ENCODE assay signal across 27 mouse cellular contexts in the genomic region with DNA sequence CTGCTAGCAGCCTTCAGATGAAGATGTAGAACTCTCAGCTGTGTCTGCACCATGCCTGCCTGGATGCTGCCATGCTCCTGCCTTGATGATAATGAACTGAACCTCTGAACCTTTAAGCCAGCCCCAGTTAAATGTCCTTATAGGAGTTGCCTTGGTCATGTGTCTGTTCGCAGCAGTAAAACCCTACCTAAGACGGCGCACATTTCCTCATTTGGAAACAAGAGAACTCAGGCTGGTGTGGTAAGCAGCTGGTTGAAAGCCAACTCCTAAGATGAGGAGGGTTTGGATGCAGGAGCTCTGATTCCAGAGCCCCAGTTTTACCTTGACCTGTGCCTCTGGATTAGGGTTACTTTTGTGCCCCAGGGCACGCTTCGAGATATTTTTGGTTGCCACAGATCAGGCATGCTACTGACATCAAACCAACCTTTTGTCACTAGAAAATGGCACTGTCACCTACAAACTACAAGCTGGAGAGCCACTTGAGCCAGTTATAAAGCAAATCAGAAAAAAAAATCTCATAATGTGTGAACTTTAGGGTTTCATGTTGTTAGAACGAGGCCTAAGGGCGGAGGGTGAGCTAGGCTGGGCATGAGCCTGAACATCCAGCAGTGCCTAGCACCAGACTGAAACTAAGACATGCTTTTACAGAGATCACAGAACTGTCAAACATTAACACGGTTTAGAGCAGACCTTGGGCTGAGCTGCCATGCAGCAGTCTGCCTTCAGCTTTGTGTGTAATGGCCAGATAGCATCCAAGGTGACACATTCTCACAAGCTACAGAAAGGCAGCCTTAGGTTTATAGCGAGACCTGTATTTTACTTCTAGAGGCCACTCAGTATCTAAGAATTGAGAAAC. TPM values are rescaled to one million over a fixed set of nuclear protein-coding genes. Genes with fewer than 3 reads are reported as not detected.
DNase-seq lines count a peak whose midpoint lies in the region; ATAC-seq and TF ChIP-seq lines count a peak whose summit lies in the region.
"Had no signal": no experiment of that assay in that cellular context is flagged by ENCODE, and none has a peak within 500 bp of the region (broad histone marks: within the 10 kb centered on the region; RNA-seq: fewer than 3 reads in every experiment).

No protein-coding gene starts in this region.

- peaks cover 12% of the 10 kb centered on the region for H3K4me1 ChIP-seq in kidney, adult 2 months (ENCODE audit: control insufficient read depth, insufficient read depth, low read length)
- no peaks in the 10 kb centered on the region for H3K4me1 ChIP-seq in kidney, embryonic 14.5 days (ENCODE audit: control insufficient read depth, insufficient read depth, low read length)
- no peaks in the 10 kb centered on the region for H3K4me1 ChIP-seq in intestine, embryonic 14.5 days (replicated peaks; ENCODE audit: control insufficient read depth, insufficient read depth, low read length)
- H3K4me1 ChIP-seq in forebrain, embryonic 13.5 days: no peaks in the 10 kb centered on the region
- H3K4me1 ChIP-seq in hindbrain, postnatal 0 days (ENCODE audit: insufficient read depth, low read length): no peaks in the 10 kb centered on the region
- H3K4me1 ChIP-seq: embryonic facial prominence, embryonic 15.5 days; forebrain, embryonic 15.5 days; hindbrain, embryonic 12.5 days; limb, embryonic 15.5 days; midbrain, embryonic 12.5 days; neural tube, embryonic 15.5 days had no signal

- no peak overlapping the region for H3K9ac ChIP-seq in kidney, embryonic 14.5 days (ENCODE audit: low read depth, low read length)
- no peak overlapping the region for H3K9ac ChIP-seq in intestine, embryonic 14.5 days (ENCODE audit: low read length)
- no peak overlapping the region for H3K9ac ChIP-seq in forebrain, embryonic 13.5 days
- no peak overlapping the region for H3K9ac ChIP-seq in hindbrain, postnatal 0 days (replicated peaks; ENCODE audit: low read length)
- H3K9ac ChIP-seq: embryonic facial prominence, embryonic 15.5 days; forebrain, embryonic 15.5 days; hindbrain, embryonic 12.5 days; limb, embryonic 15.5 days; lung, embryonic 14.5 days; midbrain, embryonic 12.5 days; neural tube, embryonic 15.5 days had no signal

- H3K27ac ChIP-seq in kidney, adult 2 months (ENCODE audit: insufficient read depth, low read depth, low read length): no peak overlapping the region
- no peak overlapping the region for H3K27ac ChIP-seq in kidney, embryonic 14.5 days (ENCODE audit: low read depth, low read length)
- H3K27ac ChIP-seq in intestine, embryonic 14.5 days (ENCODE audit: low read depth): no peak overlapping the region
- H3K27ac ChIP-seq in forebrain, embryonic 13.5 days: no peak overlapping the region
- H3K27ac ChIP-seq in hindbrain, postnatal 0 days: no peak overlapping the region
- H3K27ac ChIP-seq: embryonic facial prominence, embryonic 15.5 days; forebrain, embryonic 15.5 days; hindbrain, embryonic 12.5 days; limb, embryonic 15.5 days; midbrain, embryonic 12.5 days; neural tube, embryonic 15.5 days had no signal

- no peaks in the 10 kb centered on the region; the same call in 1 of the 2 replicates for H3K36me3 ChIP-seq in kidney, adult 2 months (ENCODE audit: control insufficient read depth, insufficient read depth, low read length)
- H3K36me3 ChIP-seq in kidney, embryonic 14.5 days (ENCODE audit: control insufficient read depth, insufficient read depth, low read length): no peaks in the 10 kb centered on the region
- no peaks in the 10 kb centered on the region for H3K36me3 ChIP-seq in intestine, embryonic 14.5 days (ENCODE audit: control insufficient read depth, insufficient read depth, low read length)
- no peaks in the 10 kb centered on the region for H3K36me3 ChIP-seq in forebrain, embryonic 13.5 days (ENCODE audit: poor library complexity, severe bottlenecking)
- H3K36me3 ChIP-seq in hindbrain, postnatal 0 days (ENCODE audit: insufficient read depth, low read length): no peaks in the 10 kb centered on the region
- H3K36me3 ChIP-seq: embryonic facial prominence, embryonic 15.5 days; forebrain, embryonic 15.5 days; hindbrain, embryonic 12.5 days; limb, embryonic 15.5 days; midbrain, embryonic 12.5 days; neural tube, embryonic 15.5 days had no signal

- H3K27me3 ChIP-seq in kidney, adult 2 months (replicated peaks; ENCODE audit: control insufficient read depth, insufficient read depth, low read length): no peaks in the 10 kb centered on the region
- H3K27me3 ChIP-seq in kidney, embryonic 14.5 days (ENCODE audit: control insufficient read depth, insufficient read depth, low read length): no peaks in the 10 kb centered on the region
- H3K27me3 ChIP-seq in intestine, embryonic 14.5 days (replicated peaks; ENCODE audit: control insufficient read depth, insufficient read depth, low read length): no peaks in the 10 kb centered on the region
- no peaks in the 10 kb centered on the region for H3K27me3 ChIP-seq in forebrain, embryonic 13.5 days
- no peaks in the 10 kb centered on the region for H3K27me3 ChIP-seq in hindbrain, postnatal 0 days (ENCODE audit: insufficient read depth, low read length)
- H3K27me3 ChIP-seq: embryonic facial prominence, embryonic 15.5 days; forebrain, embryonic 15.5 days; hindbrain, embryonic 12.5 days; limb, embryonic 15.5 days; midbrain, embryonic 12.5 days; neural tube, embryonic 15.5 days had no signal

- 54% methylated on average over 9 of the region's 9 CpGs for WGBS in kidney, adult 2 months
- 79% methylated on average over 9 of the region's 9 CpGs for WGBS in kidney, embryonic 14.5 days
- 78% methylated on average over 9 of the region's 9 CpGs for WGBS in intestine, embryonic 14.5 days
- 93% methylated on average over 9 of the region's 9 CpGs for WGBS in forebrain, embryonic 13.5 days
- WGBS in hindbrain, postnatal 0 days: 88% methylated on average over 9 of the region's 9 CpGs

- TF ChIP-seq POLR2A in kidney, adult 2 months (IDR thresholded peaks at IDR 0.05; ENCODE audit: low read depth, low read length): no peak

- H3K4me2 ChIP-seq in kidney, embryonic 14.5 days (replicated peaks; ENCODE audit: low read depth, low read length): no peak overlapping the region
- no peak overlapping the region for H3K4me2 ChIP-seq in intestine, embryonic 14.5 days (ENCODE audit: low read length)
- no peak overlapping the region for H3K4me2 ChIP-seq in forebrain, embryonic 13.5 days
- H3K4me2 ChIP-seq in hindbrain, postnatal 0 days (ENCODE audit: low read depth, low read length): no peak overlapping the region
- H3K4me2 ChIP-seq: embryonic facial prominence, embryonic 15.5 days; forebrain, embryonic 15.5 days; hindbrain, embryonic 12.5 days; limb, embryonic 15.5 days; lung, embryonic 14.5 days; midbrain, embryonic 12.5 days; neural tube, embryonic 15.5 days had no signal

- peak; percentile 77 for DNase-seq in kidney, adult 2 months
- DNase-seq in intestine, embryonic 14.5 days (ENCODE audit: low spot score): peak; percentile 41
- DNase-seq in kidney, adult 9 months: peak; percentile 70
- peak; percentile 33 to 65 for DNase-seq in kidney, postnatal 25 days
- DNase-seq in right cerebral cortex, postnatal 14 days: no peak
- DNase-seq in hindbrain, postnatal 0 days (ENCODE audit: low spot score): no peak
- DNase-seq: adrenal gland, postnatal 25 days; cerebellum, adult 9-11 months; gastrocnemius, postnatal 14 days; heart, adult 11 months; left cerebral cortex, postnatal 4 days; lung, embryonic 14.5 days had no signal

- ATAC-seq in kidney, embryonic 14.5 days (ENCODE audit: low FRiP score, low TSS enrichment): no peak
- peak; percentile 72; the same call in 1 of the 2 replicates for ATAC-seq in intestine, embryonic 14.5 days (replicated peaks; ENCODE audit: low FRiP score, low TSS enrichment, low read depth)
- ATAC-seq in forebrain, embryonic 13.5 days: no peak
- ATAC-seq in hindbrain, postnatal 0 days: no peak
- ATAC-seq: CD4-positive, CD25-positive, alpha-beta regulatory T cell, adult 4 months; forebrain, embryonic 15.5 days had no signal

- H3K9me3 ChIP-seq in kidney, embryonic 14.5 days (ENCODE audit: control insufficient read depth, low read length): no peaks in the 10 kb centered on the region
- H3K9me3 ChIP-seq in intestine, embryonic 14.5 days (ENCODE audit: control insufficient read depth, low read length): no peaks in the 10 kb centered on the region
- H3K9me3 ChIP-seq in forebrain, embryonic 13.5 days (replicated peaks): no peaks in the 10 kb centered on the region
- no peaks in the 10 kb centered on the region for H3K9me3 ChIP-seq in hindbrain, postnatal 0 days (ENCODE audit: low read length)
- H3K9me3 ChIP-seq: embryonic facial prominence, embryonic 15.5 days; forebrain, embryonic 15.5 days; hindbrain, embryonic 12.5 days; limb, embryonic 15.5 days; midbrain, embryonic 12.5 days; neural tube, embryonic 15.5 days had no signal

- no peak for TF ChIP-seq CTCF in kidney, adult 2 months (conservative IDR thresholded peaks at IDR 0.05; ENCODE audit: insufficient read depth, insufficient read length, low read depth, low read length)
- no peak for TF ChIP-seq CTCF in hindbrain, postnatal 0 days (IDR thresholded peaks at IDR 0.05; ENCODE audit: low read depth)

- no peak overlapping the region for H3K4me3 ChIP-seq in kidney, adult 2 months (ENCODE audit: insufficient read depth, low read depth, low read length)
- H3K4me3 ChIP-seq in kidney, embryonic 14.5 days (ENCODE audit: low read length): no peak overlapping the region
- H3K4me3 ChIP-seq in intestine, embryonic 14.5 days (ENCODE audit: low read depth, low read length): no peak overlapping the region
- H3K4me3 ChIP-seq in forebrain, embryonic 13.5 days: no peak overlapping the region
- H3K4me3 ChIP-seq in hindbrain, postnatal 0 days (ENCODE audit: low read length): no peak overlapping the region
- H3K4me3 ChIP-seq: embryonic facial prominence, embryonic 15.5 days; forebrain, embryonic 15.5 days; hindbrain, embryonic 12.5 days; limb, embryonic 15.5 days; midbrain, embryonic 12.5 days; neural tube, embryonic 15.5 days had no signal

RNA-seq across cellular contexts. Expression of a gene that starts 3.7 kb away (rescaled TPM):
- polyA plus RNA-seq in kidney, adult 2 months (2012; rRNA removed): 0.13 TPM in 1 of 2 replicates, not detected in the other
- polyA plus RNA-seq in kidney, embryonic 14.5 days (2014; fragmentation: Nextera tagmentation; extraction: Ambion mirVana): 0.23 TPM in 1 of 2 replicates, not detected in the other
- polyA plus RNA-seq in intestine, embryonic 14.5 days (2014; fragmentation: Nextera tagmentation; extraction: Ambion mirVana): 1.9 and 4.6 TPM in 2 replicates
- polyA plus RNA-seq in forebrain, embryonic 13.5 days (2015; fragmentation: Nextera tagmentation; extraction: Ambion mirVana): not detected in 2 replicates
- not detected in 2 replicates for total RNA-seq in hindbrain, postnatal 0 days (2014; rRNA removed)
- polyA plus RNA-seq in hindbrain, postnatal 0 days (2015; fragmentation: Nextera tagmentation; extraction: Ambion mirVana): not detected in 2 replicates
- total RNA-seq: adrenal gland, postnatal 25 days; common myeloid progenitor, adult 5-6 weeks; gastrocnemius, postnatal 14 days; heart, postnatal 25 days; layer of hippocampus, adult 8-10 months; left cerebral cortex, postnatal 4 days; megakaryocyte, adult 5-6 weeks had no signal
- polyA plus RNA-seq: brain, embryonic 14.5 days; CD4-positive, CD25-positive, alpha-beta regulatory T cell, adult 4 months; forebrain, embryonic 15.5 days; heart, embryonic 14.5 days; hindbrain, embryonic 12.5 days; midbrain, embryonic 12.5 days; neural tube, embryonic 15.5 days had no signal

RNA-seq across cellular contexts. Expression of a gene that starts 40.8 kb away (rescaled TPM):
- polyA plus RNA-seq in kidney, adult 2 months (2012; rRNA removed): 64.4 and 65.2 TPM in 2 replicates
- 7.3 and 7.9 TPM in 2 replicates for polyA plus RNA-seq in kidney, embryonic 14.5 days (2014; fragmentation: Nextera tagmentation; extraction: Ambion mirVana)
- 6.2 and 6.5 TPM in 2 replicates for polyA plus RNA-seq in intestine, embryonic 14.5 days (2014; fragmentation: Nextera tagmentation; extraction: Ambion mirVana)
- 0.77 and 1.1 TPM in 2 replicates for polyA plus RNA-seq in forebrain, embryonic 13.5 days (2015; fragmentation: Nextera tagmentation; extraction: Ambion mirVana)
- total RNA-seq in hindbrain, postnatal 0 days (2014; rRNA removed): 15.2 and 20.5 TPM in 2 replicates
- 4.5 and 5.4 TPM in 2 replicates for polyA plus RNA-seq in hindbrain, postnatal 0 days (2015; fragmentation: Nextera tagmentation; extraction: Ambion mirVana)

Comparison
In these comparisons a context has a peak if more than half of its experiments do, and no peak if none do; other contexts are left out.
1. DNase-seq: peak in kidney, adult 2 months (single experiment), intestine, embryonic 14.5 days (single experiment), kidney, adult 9 months (single experiment) and kidney, postnatal 25 days (2 of 2); none in right cerebral cortex, postnatal 14 days (single experiment) and hindbrain, postnatal 0 days (single experiment).